Mouse (Mus musculus) MEL (cell line): ENCODE data around the gene Topaz1. TPM values are rescaled to one million over a fixed set of nuclear protein-coding genes. Genes with fewer than 3 reads are reported as not detected.

Source experiments
- DNase-seq: peaks from one replicate; pipeline ENCODE4 v3.0.0; 2011; ENCODE audit warnings: low read depth, low spot score
- H3K27ac ChIP-seq: 2 replicates; pipeline ENCODE4 v1.5.1; 2012; ENCODE audit warnings: low read depth, mild to moderate bottlenecking, control low read depth, low read length, moderate library complexity; ENCODE audit not compliant: control insufficient read depth
- H3K27me3 ChIP-seq, 2 experiments: fragments of 150-350 bp in 1 of 2; sonication (generic) in 1 of 2; 2 replicates each; pipeline ENCODE4 v1.6.1; 2012; ENCODE audit warnings: low read length in 2 of 2, mild to moderate bottlenecking in 2 of 2, improper control_type of control experiment in 1 of 2, moderate library complexity in 1 of 2; ENCODE audit not compliant: insufficient read depth in 2 of 2, control insufficient read depth in 1 of 2
- H3K36me3 ChIP-seq, 2 experiments: 2 replicates each; pipeline ENCODE4 v1.6.1; 2012 to 2014; ENCODE audit warnings: low read length in 2 of 2, improper control_type of control experiment in 1 of 2, inconsistent platforms in 1 of 2, mild to moderate bottlenecking in 1 of 2; ENCODE audit not compliant: insufficient read depth in 2 of 2, control insufficient read depth in 1 of 2
- H3K4me1 ChIP-seq, 2 experiments: fragments of 150-350 bp in 1 of 2; sonication (generic) in 1 of 2; 2 replicates each; pipeline ENCODE4 v1.6.1; 2012; ENCODE audit warnings: low read length in 2 of 2, improper control_type of control experiment in 1 of 2, mild to moderate bottlenecking in 1 of 2; ENCODE audit not compliant: insufficient read depth in 2 of 2, control insufficient read depth in 1 of 2
- H3K4me3 ChIP-seq, 2 experiments: fragments of 150-350 bp in 1 of 2; sonication (generic) in 1 of 2; 2 replicates each; pipeline ENCODE4 v1.5.1; 2012; ENCODE audit warnings: low read depth in 2 of 2, low read length in 2 of 2, mild to moderate bottlenecking in 2 of 2, moderate library complexity in 2 of 2, control low read depth in 1 of 2, improper control_type of control experiment in 1 of 2; ENCODE audit not compliant: control insufficient read depth in 1 of 2, insufficient read depth in 1 of 2
- H3K79me2 ChIP-seq: 2 replicates; pipeline ENCODE4 v1.6.1; 2012; ENCODE audit warnings: mild to moderate bottlenecking, low read length, moderate library complexity; ENCODE audit not compliant: control insufficient read depth, poor library complexity, insufficient read depth
- H3K9ac ChIP-seq: 2 replicates; pipeline ENCODE4 v1.6.1; 2012; ENCODE audit warnings: low read depth, mild to moderate bottlenecking, control low read depth, low read length, moderate library complexity; ENCODE audit not compliant: control insufficient read depth, poor library complexity, severe bottlenecking
- H3K9me3 ChIP-seq: fragments of 150-350 bp; sonication (generic); replicated peaks from 2 replicates; pipeline ENCODE4 v1.6.1; 2012; ENCODE audit warnings: mild to moderate bottlenecking, low read length, improper control_type of control experiment, moderate library complexity; ENCODE audit not compliant: insufficient read depth
- BHLHE40 ChIP-seq: IDR thresholded peaks from 2 replicates; pipeline ENCODE4 v1.6.1; 2012; ENCODE audit warnings: low read depth, mild to moderate bottlenecking, inconsistent platforms, low read length, improper control_type of control experiment, borderline replicate concordance
- CTCF ChIP-seq, 3 experiments: IDR thresholded peaks in 2 of 3; conservative IDR thresholded peaks in 1 of 3; 2 replicates each; pipeline ENCODE4 v1.5.1; 2011 to 2012; ENCODE audit warnings: low read length in 3 of 3, low read depth in 2 of 3, mild to moderate bottlenecking in 2 of 3, improper control_type of control experiment in 1 of 3, inconsistent platforms in 1 of 3, mixed read lengths in 1 of 3, moderate library complexity in 1 of 3; ENCODE audit not compliant: control insufficient read depth in 1 of 3, insufficient read depth in 1 of 3, poor library complexity in 1 of 3, severe bottlenecking in 1 of 3
- EP300 ChIP-seq, 2 experiments: IDR thresholded peaks; 2 replicates each; pipeline ENCODE4 v1.6.1; 2011; ENCODE audit warnings: improper control_type of control experiment in 2 of 2, low read length in 2 of 2, low read depth in 1 of 2, mild to moderate bottlenecking in 1 of 2
- GABPA ChIP-seq: IDR thresholded peaks from 2 replicates; pipeline ENCODE4 v1.6.1; 2012; ENCODE audit warnings: low read depth, mild to moderate bottlenecking, inconsistent platforms, low read length, improper control_type of control experiment, moderate library complexity
- GATA1 ChIP-seq: IDR thresholded peaks from 2 replicates; pipeline ENCODE4 v1.6.1; 2011; ENCODE audit warnings: low read depth, low read length, improper control_type of control experiment
- HCFC1 ChIP-seq: IDR thresholded peaks from 2 replicates; pipeline ENCODE4 v1.6.1; 2012; ENCODE audit warnings: low read depth, mild to moderate bottlenecking, inconsistent platforms, low read length, improper control_type of control experiment, moderate library complexity
- JUND ChIP-seq: IDR thresholded peaks from 2 replicates; pipeline ENCODE4 v1.6.1; 2011; ENCODE audit warnings: low read depth, mild to moderate bottlenecking, improper control_type of control experiment, low read length
- KAT2A ChIP-seq: conservative IDR thresholded peaks from 2 replicates; pipeline ENCODE4 v1.6.1; 2012; ENCODE audit warnings: low read depth, low read length, improper control_type of control experiment, inconsistent platforms
- MAFK ChIP-seq: IDR thresholded peaks from 2 replicates; pipeline ENCODE4 v1.6.1; 2011; ENCODE audit warnings: low read depth, mild to moderate bottlenecking, low read length, improper control_type of control experiment, borderline replicate concordance
- MYC ChIP-seq: IDR thresholded peaks from 2 replicates; pipeline ENCODE4 v1.6.1; 2011; ENCODE audit warnings: low read depth, mild to moderate bottlenecking, low read length, improper control_type of control experiment, moderate library complexity
- TCF12 ChIP-seq: IDR thresholded peaks from 2 replicates; pipeline ENCODE4 v1.6.1; 2014; ENCODE audit warnings: low read depth, mild to moderate bottlenecking, inconsistent platforms, low read length, improper control_type of control experiment, moderate library complexity
- UBTF ChIP-seq: IDR thresholded peaks from 2 replicates; pipeline ENCODE4 v1.6.1; 2012; ENCODE audit warnings: low read depth, mild to moderate bottlenecking, inconsistent platforms, low read length, improper control_type of control experiment, moderate library complexity, borderline replicate concordance; ENCODE audit not compliant: insufficient read depth
- ZC3H11A ChIP-seq: IDR thresholded peaks from 2 replicates; pipeline ENCODE4 v1.6.1; 2012; ENCODE audit warnings: low read depth, mild to moderate bottlenecking, inconsistent platforms, low read length, improper control_type of control experiment
- ZMIZ1 ChIP-seq: IDR thresholded peaks from 2 replicates; pipeline ENCODE4 v1.6.1; 2012; ENCODE audit warnings: low read depth, mild to moderate bottlenecking, inconsistent platforms, low read length, improper control_type of control experiment, moderate library complexity
- ZNF384 ChIP-seq: IDR thresholded peaks from 2 replicates; pipeline ENCODE4 v1.6.1; 2012; ENCODE audit warnings: low read depth, mild to moderate bottlenecking, inconsistent platforms, low read length, improper control_type of control experiment
- polyA plus RNA-seq, 2 experiments: library from polyadenylated mRNA; stranded (reverse) in 1 of 2; unstranded in 1 of 2; fragments of >175 nt in 1 of 2; fragments of >200 nt in 1 of 2; gene quantifications; 2 replicates each; pipeline versions ENCODE4 v1.2.1 to v1.2.4; 2012; ENCODE audit warnings: low replicate concordance in 2 of 2, low read depth in 1 of 2; ENCODE audit not compliant: insufficient read length in 2 of 2, insufficient read depth in 1 of 2, missing spikeins in 1 of 2
- total RNA-seq: library from RNA; depleted of rRNA; stranded (reverse); fragments of 300-350 nt; gene quantifications from 2 replicates; pipeline ENCODE4 v1.2.3, GENCODE M21; 2012

Gene Topaz1
- total and polyA plus RNA-seq, 3 experiments: not detected

GRCm38 (mm10) chr9:122760111-122760510 lies 13.0 kb downstream of the Topaz1 start:
- Histone ChIP-seq H3K27ac (no peak overlapping the region), H3K4me3 (no peak overlapping the region), H3K27me3 (no peaks in the 10 kb centered on the region), H3K4me1 (no peaks in the 10 kb centered on the region), H3K9ac (no peak overlapping the region), H3K36me3 (no peaks in the 10 kb centered on the region), H3K9me3 (no peaks in the 10 kb centered on the region)
- DNase-seq: no peak
- TF ChIP-seq CTCF (IDR thresholded peaks at IDR 0.05 in 2 of 3, conservative IDR thresholded peaks at IDR 0.05 in 1 of 3; ENCODE audit: control insufficient read depth in 1 of 3, insufficient read depth in 1 of 3, low read depth in 2 of 3, low read length in 3 of 3, poor library complexity in 1 of 3, severe bottlenecking in 1 of 3) (no peak), ZNF384 (no peak), BHLHE40 (no peak), EP300 (IDR thresholded peaks at IDR 0.05; ENCODE audit: low read depth in 1 of 2, low read length in 2 of 2) (no peak), ZC3H11A (no peak), HCFC1 (no peak), TCF12 (no peak), GATA1 (no peak), MAFK (no peak), KAT2A (no peak), UBTF (no peak), MYC (no peak), GABPA (no peak), JUND (no peak), ZMIZ1 (no peak)
- TF ChIP-seq, all 39 proteins: peak for 0
- no peaks in the 10 kb centered on the region for H3K79me2 ChIP-seq

- DNase-seq: peak; percentile 53
- TF ChIP-seq UBTF (no peak), ZNF384 (peak; percentile 83)
- Histone ChIP-seq H3K27ac (no peak overlapping the region), H3K9ac (no peak overlapping the region), H3K9me3 (no peaks in the 10 kb centered on the region), H3K79me2 (no peaks in the 10 kb centered on the region), H3K36me3 (peaks cover 0 to 14% of the 10 kb centered on the region in 2 experiments; a peak in 2 of 4 replicates), H3K4me3 (peak overlapping the region in 1 of 2 experiments; percentile 24; a peak in 1 of 4 replicates), H3K27me3 (no peaks in the 10 kb centered on the region; a peak in 1 of 4 replicates), H3K4me1 (peaks cover 9 to 13% of the 10 kb centered on the region in 2 experiments)
Measured at GRCm38 (mm10) chr9:122785231-122785630, 38.1 kb downstream of the Topaz1 start.
